Mouse (Mus musculus) intestine, postnatal 0 days (tissue): Measurements from ENCODE around the gene Scpep1. TPM values are rescaled to one million over a fixed set of nuclear protein-coding genes. Genes with fewer than 3 reads are reported as not detected.

Experiments
- ATAC-seq: fragments of 200-750 bp; cut with Nextera tagmentation; 2 replicates; pipeline ENCODE4 v1.8.0; 2017; ENCODE audit warnings: mild to moderate bottlenecking, moderate TSS enrichment, moderate library complexity
- H3K27ac ChIP-seq: fragments of 300-500 bp; sonication (generic); 2 replicates; pipeline ENCODE4 v1.5.1; 2014; ENCODE audit warnings: mild to moderate bottlenecking, low read depth, low read length, moderate library complexity
- H3K27me3 ChIP-seq: fragments of 300-500 bp; sonication (generic); replicated peaks from 2 replicates; pipeline ENCODE4 v1.6.1; 2014; ENCODE audit warnings: low read length, mixed read lengths; ENCODE audit not compliant: control insufficient read depth, insufficient read depth
- H3K36me3 ChIP-seq: fragments of 300-500 bp; sonication (generic); 2 replicates; pipeline ENCODE4 v1.6.1; 2014; ENCODE audit warnings: mild to moderate bottlenecking, moderate library complexity; ENCODE audit not compliant: control insufficient read depth, insufficient read depth
- H3K4me1 ChIP-seq: fragments of 300-500 bp; sonication (generic); replicated peaks from 2 replicates; pipeline ENCODE4 v1.6.1; 2014; ENCODE audit warnings: antibody characterized with exemption, low read length, mixed read lengths; ENCODE audit not compliant: control insufficient read depth, insufficient read depth
- H3K4me2 ChIP-seq: fragments of 300-500 bp; sonication (generic); replicated peaks from 2 replicates; pipeline ENCODE4 v1.6.1; 2014; ENCODE audit warnings: low read depth, mild to moderate bottlenecking, moderate library complexity
- H3K4me3 ChIP-seq: fragments of 300-500 bp; sonication (generic); 2 replicates; pipeline ENCODE4 v1.5.1; 2014; ENCODE audit warnings: low read depth, low read length
- H3K9ac ChIP-seq: fragments of 300-500 bp; sonication (generic); 2 replicates; pipeline ENCODE4 v1.6.1; 2014; ENCODE audit warnings: mild to moderate bottlenecking, low read depth, low read length
- H3K9me3 ChIP-seq: fragments of 300-500 bp; sonication (generic); 2 replicates; pipeline ENCODE4 v1.6.1; 2016; ENCODE audit warnings: mixed run types; ENCODE audit not compliant: control insufficient read depth
- CTCF ChIP-seq: sonication (generic); IDR thresholded peaks from 2 replicates; pipeline ENCODE4 v1.5.1; 2016; ENCODE audit warnings: low read depth, mild to moderate bottlenecking, control low read depth, antibody characterized with exemption, moderate library complexity
- WGBS: fragments of 180-500 bp; shearing (Covaris S2); extraction: QIAGEN DNeasy Blood & Tissue Kit; methylation state at CpG from one replicate; pipeline ENCODE4 v1.1.7; 2014; 5-methylcytosine and 5-hydroxymethylcytosine counted together
- polyA plus RNA-seq: library from polyadenylated mRNA; unstranded; fragments of >200 nt; fragmentation: Nextera tagmentation; extraction: Ambion mirVana; gene quantifications from 2 replicates; pipeline ENCODE4 v1.2.1, GENCODE M21; 2015

Gene Scpep1
- 191 and 210 TPM in 2 replicates for polyA plus RNA-seq

DNA sequence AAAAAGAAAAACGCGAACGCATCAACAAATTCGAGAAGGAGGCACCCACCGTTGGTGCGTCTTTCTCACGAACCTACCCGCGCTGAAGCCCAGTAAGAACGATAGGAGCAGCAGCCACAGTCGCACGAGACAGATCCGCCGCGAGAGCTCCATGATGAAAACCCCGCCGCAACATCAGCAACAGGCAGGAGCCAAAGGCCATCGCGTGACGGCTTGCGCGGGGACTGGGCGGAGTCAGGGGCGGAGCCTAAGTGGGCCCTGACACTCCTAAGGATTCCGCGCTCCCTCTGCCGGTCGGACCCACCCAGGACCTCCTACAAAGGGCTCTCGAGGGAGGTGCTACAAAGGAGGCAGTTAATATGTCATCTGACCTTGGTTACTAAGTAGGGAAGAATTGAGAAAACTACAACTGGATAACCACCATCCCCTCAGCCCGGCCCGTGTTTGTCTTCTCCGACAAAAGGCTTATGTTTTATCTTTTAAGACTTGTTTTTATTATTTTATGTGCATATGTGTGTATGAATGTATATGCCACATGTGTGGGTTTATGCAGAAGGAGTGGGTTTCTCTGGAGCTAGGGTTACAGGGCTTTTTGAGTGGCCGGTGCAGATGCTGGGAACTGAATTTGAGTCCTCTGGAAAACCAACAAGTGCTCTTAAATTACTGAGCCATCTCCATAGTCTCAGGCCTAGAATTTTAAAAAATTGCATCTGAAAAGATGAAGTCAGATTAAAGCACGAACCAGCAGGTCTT is at the start of gene Scpep1:
TSS of gene Scpep1 (minus strand) at position 249 of the 753 bp plus-strand sequence.
- Histone ChIP-seq H3K27me3 (no peaks in the 10 kb centered on the region), H3K4me1 (no peaks in the 10 kb centered on the region), H3K9me3 (no peaks in the 10 kb centered on the region), H3K4me2 (peak within 1 kb of the TSS; percentile 66), H3K36me3 (no peaks in the 10 kb centered on the region; the same call in 1 of the 2 replicates), H3K27ac (peak within 1 kb of the TSS; percentile 76), H3K9ac (peak within 1 kb of the TSS; percentile 38; the same call in 1 of the 2 replicates), H3K4me3 (peak within 1 kb of the TSS; percentile 55)
- WGBS, result 4% methylated on average over 34 of the region's 34 CpGs
- peak; percentile 90 for TF ChIP-seq CTCF
- peak; percentile 96 for ATAC-seq

DNA sequence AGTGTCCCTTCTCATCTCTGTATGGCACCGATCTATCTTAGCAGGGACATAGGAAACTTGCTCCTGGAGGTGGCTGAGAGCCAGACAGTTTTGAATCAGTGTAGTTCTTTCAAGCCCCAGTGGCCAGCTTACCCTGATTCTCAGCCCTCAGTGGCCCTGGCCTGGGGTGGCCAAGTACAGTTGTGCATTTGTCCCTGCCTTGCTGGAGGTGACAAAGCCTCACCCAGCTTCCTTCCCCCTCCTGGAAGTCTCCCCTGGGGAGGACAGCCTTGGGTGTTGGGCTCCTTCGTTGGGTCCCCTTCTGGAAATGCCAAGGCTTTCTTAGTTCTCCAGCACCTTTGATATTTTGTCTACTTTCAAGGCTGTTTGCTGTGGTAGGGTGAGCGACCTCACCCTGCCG is 48.5 kb upstream of the Scpep1 start:
- ATAC-seq, result no peak
- peaks cover 2% of the 10 kb centered on the region for H3K4me1 ChIP-seq
- H3K27me3 ChIP-seq, result no peaks in the 10 kb centered on the region
- H3K9me3 ChIP-seq, result no peaks in the 10 kb centered on the region
- peaks cover 33% of the 10 kb centered on the region for H3K36me3 ChIP-seq
- TF ChIP-seq CTCF, result no peak
- H3K4me2 ChIP-seq, result peak overlapping the region; percentile 79
- WGBS, result 60% methylated on average over 4 of the region's 4 CpGs
- no peak overlapping the region for H3K4me3 ChIP-seq
- H3K9ac ChIP-seq, result no peak overlapping the region
- no peak overlapping the region for H3K27ac ChIP-seq

DNA sequence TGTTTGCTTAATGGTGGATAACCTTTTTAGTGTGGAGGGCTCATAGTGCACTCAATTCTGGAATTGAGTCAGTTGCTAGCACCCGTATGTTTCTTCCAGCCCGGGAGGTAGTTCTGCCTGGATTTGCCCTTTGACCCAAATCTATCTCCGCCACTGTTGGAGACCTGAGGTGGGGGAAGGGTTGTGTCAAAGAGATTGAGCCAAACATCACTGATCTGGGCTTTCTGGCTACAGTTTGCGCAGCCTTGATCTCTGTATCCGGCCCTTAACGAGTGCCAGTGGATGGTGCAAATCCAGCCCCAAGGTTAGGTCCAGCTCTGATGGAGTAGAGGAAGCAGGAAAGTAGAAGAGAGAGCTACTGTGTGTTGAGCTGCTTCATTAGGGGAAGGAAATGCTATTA is 47.8 kb upstream of the Scpep1 start:
- peak overlapping the region; percentile 37; the same call in 1 of the 2 replicates for H3K9ac ChIP-seq

DNA sequence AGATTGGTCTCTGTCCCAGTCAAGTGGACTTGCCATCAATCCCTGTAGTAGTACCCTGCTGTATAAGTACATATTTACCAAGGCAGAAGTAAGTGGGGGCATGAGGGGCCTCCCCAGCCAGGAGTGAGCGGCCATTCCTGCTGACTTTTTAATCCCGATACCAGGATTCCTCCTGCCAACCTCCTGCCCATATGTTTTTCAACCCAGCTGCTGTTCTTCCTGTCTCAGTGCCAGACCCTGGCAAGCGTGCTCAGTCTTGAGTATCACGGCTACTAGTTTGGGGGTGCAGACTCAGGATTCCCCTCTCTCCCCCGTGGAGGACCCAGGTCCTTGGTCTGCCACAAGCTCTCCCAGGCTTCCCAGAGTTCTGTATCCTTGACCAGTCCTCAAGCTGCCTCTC is 47.4 kb upstream of the Scpep1 start:
- no peak for TF ChIP-seq CTCF
- Histone ChIP-seq H3K9ac (peak overlapping the region; percentile 37; the same call in 1 of the 2 replicates), H3K36me3 (peaks cover 26% of the 10 kb centered on the region), H3K27me3 (no peaks in the 10 kb centered on the region), H3K4me2 (peak overlapping the region; percentile 79), H3K9me3 (no peaks in the 10 kb centered on the region), H3K4me3 (peak overlapping the region; percentile 31), H3K27ac (peak overlapping the region; percentile 64; the same call in 1 of the 2 replicates), H3K4me1 (peaks cover 2% of the 10 kb centered on the region)
- ATAC-seq, result no peak
- WGBS, result 55% methylated on average over 5 of the region's 5 CpGs

More for the DNA sequence above, 47.8 kb upstream of the Scpep1 start:
- no peaks in the 10 kb centered on the region for H3K27me3 ChIP-seq
- peaks cover 27% of the 10 kb centered on the region for H3K36me3 ChIP-seq
- TF ChIP-seq CTCF, result no peak
- H3K4me1 ChIP-seq, result peaks cover 2% of the 10 kb centered on the region
- no peak for ATAC-seq
- peak overlapping the region; percentile 31 for H3K4me3 ChIP-seq
- H3K4me2 ChIP-seq, result peak overlapping the region; percentile 79
- H3K27ac ChIP-seq, result peak overlapping the region; percentile 64; the same call in 1 of the 2 replicates
- WGBS, result 28% methylated on average over 6 of the region's 6 CpGs
- H3K9me3 ChIP-seq, result no peaks in the 10 kb centered on the region

DNA sequence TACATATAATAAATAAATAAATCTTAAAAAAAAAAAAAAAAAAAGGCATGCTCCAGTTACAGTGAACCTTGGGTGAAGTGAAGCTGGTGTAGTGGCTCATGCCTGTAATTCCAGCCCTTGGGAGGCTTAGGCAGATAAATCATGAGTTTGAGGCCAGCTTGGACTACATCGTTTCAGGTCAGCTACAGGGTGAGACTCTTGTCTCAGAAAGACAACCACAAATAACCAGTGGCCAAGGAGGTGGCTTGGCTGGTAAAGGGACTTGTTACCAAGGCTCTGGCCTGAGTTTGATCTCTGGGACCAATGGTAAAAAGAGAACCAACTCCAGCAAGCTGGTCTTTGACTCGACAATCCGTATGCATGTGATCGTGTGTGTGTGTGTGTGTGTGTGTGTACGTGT is 46.8 kb upstream of the Scpep1 start:
- 56% methylated on average over 5 of the region's 5 CpGs for WGBS
- Histone ChIP-seq H3K27me3 (no peaks in the 10 kb centered on the region), H3K4me1 (peaks cover 2% of the 10 kb centered on the region), H3K27ac (peak overlapping the region; percentile 64; the same call in 1 of the 2 replicates), H3K4me3 (peak overlapping the region; percentile 31), H3K4me2 (peak overlapping the region; percentile 79), H3K36me3 (peaks cover 26% of the 10 kb centered on the region), H3K9ac (peak overlapping the region; percentile 37; the same call in 1 of the 2 replicates), H3K9me3 (no peaks in the 10 kb centered on the region)
- TF ChIP-seq CTCF, result no peak
- ATAC-seq, result no peak

DNA sequence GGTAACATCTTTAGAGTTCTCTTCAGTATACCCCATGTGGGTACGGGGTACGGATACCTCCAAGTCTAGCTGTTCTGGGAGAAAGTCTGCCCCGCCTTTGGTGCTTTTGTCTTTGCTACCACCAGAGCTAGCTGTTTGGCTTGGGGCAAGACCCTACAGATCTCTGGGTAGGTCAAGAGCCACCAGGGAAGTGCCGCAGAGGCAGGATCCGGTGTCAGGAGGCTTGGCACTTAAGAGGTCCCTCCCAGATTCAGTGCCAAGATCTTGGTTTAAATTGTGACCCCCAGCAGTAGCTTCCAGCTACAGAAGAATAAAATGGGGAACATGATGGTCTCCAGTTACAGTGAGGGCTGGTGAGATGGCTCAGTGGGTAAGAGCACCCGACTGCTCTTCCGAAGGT is 46.3 kb upstream of the Scpep1 start:
- Histone ChIP-seq H3K9me3 (no peaks in the 10 kb centered on the region), H3K9ac (0 out of 2 replicates have a peak overlapping the region, but pooled peaks have one; percentile 85), H3K4me3 (peak overlapping the region; percentile 85), H3K27me3 (no peaks in the 10 kb centered on the region), H3K4me1 (peaks cover 2% of the 10 kb centered on the region), H3K36me3 (peaks cover 25% of the 10 kb centered on the region), H3K27ac (no peak overlapping the region), H3K4me2 (peak overlapping the region; percentile 79)
- ATAC-seq, result no peak
- TF ChIP-seq CTCF, result no peak
- WGBS, result 88% methylated on average over 7 of the region's 7 CpGs
